Mouse (Mus musculus): ENCODE measurements around the gene Dhfr.
"Not testable (repeated sequence)": the region's sequence is repeated elsewhere in the genome, so short reads cannot be mapped to it uniquely, and the experiment has no call there.

Dhfr gene

GRCm38 (mm10) chr13:92354456-92355271 lies at the start of gene Dhfr, which contains the start of gene Msh3:
Gene Dhfr, plus strand, starts transcription at chr13:92354726.
Gene Msh3, minus strand, starts transcription at chr13:92355003.
- DNase-seq (ENCODE audit: low spot score): peak; percentile 97

GRCm38 (mm10) chr13:92305680-92306079 lies 48.8 kb upstream of the Dhfr start, which contains the start of gene Gm20379:
Gene Gm20379, plus strand, starts transcription at chr13:92305980.
- DNase-seq (ENCODE audit: low spot score): no peak

- DNase-seq (ENCODE audit: low spot score): no peak
Measured at GRCm38 (mm10) chr13:92314613-92315012, 39.9 kb upstream of the Dhfr start.

- DNase-seq (ENCODE audit: low spot score): no peak
Measured at GRCm38 (mm10) chr13:92320770-92321169, 33.8 kb upstream of the Dhfr start.

- no peak for DNase-seq (ENCODE audit: low spot score)
Measured at GRCm38 (mm10) chr13:92326030-92326429, 28.5 kb upstream of the Dhfr start.

GRCm38 (mm10) chr13:92328000-92328399 lies 26.5 kb upstream of the Dhfr start:
- no peak for DNase-seq (ENCODE audit: low spot score)

- no peak for DNase-seq (ENCODE audit: low spot score)
Measured at GRCm38 (mm10) chr13:92330621-92331020, 23.9 kb upstream of the Dhfr start.

GRCm38 (mm10) chr13:92332103-92332879 lies 22.2 kb upstream of the Dhfr start:
- no peak for DNase-seq (ENCODE audit: low spot score)

GRCm38 (mm10) chr13:92336857-92337256 lies 17.7 kb upstream of the Dhfr start:
- DNase-seq (ENCODE audit: low spot score): no peak

- DNase-seq (ENCODE audit: low spot score): no peak
Measured at GRCm38 (mm10) chr13:92337773-92338462, 16.6 kb upstream of the Dhfr start.

GRCm38 (mm10) chr13:92339787-92340186 lies 14.7 kb upstream of the Dhfr start:
- DNase-seq (ENCODE audit: low spot score): no peak

GRCm38 (mm10) chr13:92344033-92344432 lies 10.5 kb upstream of the Dhfr start:
- DNase-seq (ENCODE audit: low spot score): no peak

GRCm38 (mm10) chr13:92346338-92346737 lies 8.2 kb upstream of the Dhfr start:
- no peak for DNase-seq (ENCODE audit: low spot score)

GRCm38 (mm10) chr13:92351100-92351499 lies 3.4 kb upstream of the Dhfr start:
- DNase-seq (ENCODE audit: low spot score): no peak

GRCm38 (mm10) chr13:92353956-92354355 lies 570 bp upstream of the Dhfr start:
- DNase-seq (ENCODE audit: low spot score): no peak

GRCm38 (mm10) chr13:92355272-92355643 lies 732 bp downstream of the Dhfr start:
- DNase-seq (ENCODE audit: low spot score): no peak

GRCm38 (mm10) chr13:92356376-92356775 lies 1.9 kb downstream of the Dhfr start:
- no peak for DNase-seq (ENCODE audit: low spot score)

- DNase-seq (ENCODE audit: low spot score): no peak
Measured at GRCm38 (mm10) chr13:92357644-92358043, 3.1 kb downstream of the Dhfr start.

- no peak for DNase-seq (ENCODE audit: low spot score)
Measured at GRCm38 (mm10) chr13:92361609-92362008, 7.1 kb downstream of the Dhfr start.

- no peak for DNase-seq (ENCODE audit: low spot score)
Measured at GRCm38 (mm10) chr13:92365312-92365711, 10.8 kb downstream of the Dhfr start.

- no peak for DNase-seq (ENCODE audit: low spot score)
Measured at GRCm38 (mm10) chr13:92370811-92371210, 16.3 kb downstream of the Dhfr start.

- not testable (repeated sequence) for DNase-seq (ENCODE audit: low spot score)
Measured at GRCm38 (mm10) chr13:92371466-92371865, 16.9 kb downstream of the Dhfr start.

Measured in urinary bladder, postnatal 14 days (tissue).